Mouse (Mus musculus) hindbrain, postnatal 0 days (tissue): ENCODE measurements around the gene Anpep. TPM values are rescaled to one million over a fixed set of nuclear protein-coding genes. Genes with fewer than 3 reads are reported as not detected.
A peak's percentile ranks its signal among the peaks of the same experiment; 100 is the strongest.

Experiments used
- ATAC-seq: fragments of 200-750 bp; cut with Nextera tagmentation; 2 replicates; pipeline ENCODE4 v1.8.0; 2017; ENCODE audit warnings: mild to moderate bottlenecking, moderate TSS enrichment, moderate library complexity
- DNase-seq: peaks from one replicate; pipeline ENCODE4 v3.0.0-alpha.2; 2015; ENCODE audit warnings: low spot score
- H3K27ac ChIP-seq: fragments of 300-500 bp; sonication (generic); 2 replicates; pipeline ENCODE4 v1.5.1; 2014; ENCODE audit warnings: mild to moderate bottlenecking
- H3K27me3 ChIP-seq: fragments of 300-500 bp; sonication (generic); 2 replicates; pipeline ENCODE4 v1.6.1; 2014; ENCODE audit warnings: low read length, mixed read lengths; ENCODE audit not compliant: insufficient read depth
- H3K36me3 ChIP-seq: fragments of 300-500 bp; sonication (generic); 2 replicates; pipeline ENCODE4 v1.6.1; 2014; ENCODE audit warnings: low read length, mixed read lengths; ENCODE audit not compliant: insufficient read depth
- H3K4me1 ChIP-seq: fragments of 300-500 bp; sonication (generic); 2 replicates; pipeline ENCODE4 v1.6.1; 2014; ENCODE audit warnings: antibody characterized with exemption, low read length, mixed read lengths; ENCODE audit not compliant: insufficient read depth
- H3K4me2 ChIP-seq: fragments of 300-500 bp; sonication (generic); 2 replicates; pipeline ENCODE4 v1.6.1; 2014; ENCODE audit warnings: low read depth, mild to moderate bottlenecking, low read length, moderate library complexity, mixed read lengths
- H3K4me3 ChIP-seq: fragments of 300-500 bp; sonication (generic); 2 replicates; pipeline ENCODE4 v1.5.1; 2014; ENCODE audit warnings: low read length
- H3K9ac ChIP-seq: fragments of 300-500 bp; sonication (generic); replicated peaks from 2 replicates; pipeline ENCODE4 v1.6.1; 2014; ENCODE audit warnings: mild to moderate bottlenecking, low read length, moderate library complexity, mixed read lengths
- H3K9me3 ChIP-seq: fragments of 300-500 bp; sonication (generic); 2 replicates; pipeline ENCODE4 v1.6.1; 2016; ENCODE audit warnings: low read length, mixed read lengths
- CTCF ChIP-seq: IDR thresholded peaks from 2 replicates; pipeline ENCODE4 v1.5.1; 2016; ENCODE audit warnings: antibody characterized with exemption, control low read depth, low read depth
- WGBS: fragments of 180-500 bp; shearing (Covaris S2); extraction: QIAGEN DNeasy Blood & Tissue Kit; methylation state at CpG from one replicate; pipeline ENCODE4 v1.1.7; 2014; 5-methylcytosine and 5-hydroxymethylcytosine counted together
- polyA plus RNA-seq: library from polyadenylated mRNA; unstranded; fragments of >200 nt; fragmentation: Nextera tagmentation; extraction: Ambion mirVana; gene quantifications from 2 replicates; pipeline ENCODE4 v1.2.1, GENCODE M21; 2015
- total RNA-seq: library from RNA; depleted of rRNA; stranded (reverse); fragments of >200 nt; gene quantifications from 2 replicates; pipeline ENCODE4 v1.2.3, GENCODE M21; 2014

Gene Anpep
- total and polyA plus RNA-seq, 2 experiments from 2014 or later = 3.7 to 4.1 TPM

DNA sequence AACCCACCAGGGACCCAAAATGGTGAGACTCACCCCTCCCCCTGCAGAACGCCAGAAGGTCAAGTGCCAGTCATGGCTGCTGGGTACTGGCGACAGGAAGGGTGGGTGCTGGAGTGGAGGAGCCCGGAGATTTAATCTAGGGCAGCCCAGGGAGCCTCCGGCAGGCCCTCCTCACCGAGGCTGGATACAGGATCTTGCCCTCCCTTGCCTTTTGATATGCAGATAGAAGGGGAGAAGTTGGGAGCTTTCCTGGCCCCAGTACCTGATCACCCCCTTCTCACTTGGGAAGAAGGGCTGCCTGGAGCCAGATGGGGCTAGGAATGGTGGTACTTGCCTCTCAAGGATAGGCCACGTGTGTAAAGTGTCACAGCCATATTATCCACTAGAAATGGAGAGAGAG is 42.5 kb downstream of the Anpep start:
- Histone ChIP-seq H3K4me2 (no peak overlapping the region), H3K4me3 (no peak overlapping the region), H3K9me3 (no peaks in the 10 kb centered on the region), H3K27me3 (no peaks in the 10 kb centered on the region), H3K36me3 (no peaks in the 10 kb centered on the region), H3K4me1 (no peaks in the 10 kb centered on the region), H3K27ac (no peak overlapping the region), H3K9ac (no peak overlapping the region)
- 4% methylated on average over 6 of the region's 6 CpGs for WGBS
- DNase-seq (no peak), ATAC-seq (no peak)
- no peak for TF ChIP-seq CTCF

GRCm38 (mm10) chr7:79813409-79813808 is 47.5 kb downstream of the Anpep start:
- WGBS = 87% methylated on average over 1 of the region's 1 CpGs
- Histone ChIP-seq H3K4me2 (no peak overlapping the region), H3K9ac (no peak overlapping the region), H3K9me3 (no peaks in the 10 kb centered on the region), H3K4me3 (no peak overlapping the region), H3K27ac (no peak overlapping the region), H3K27me3 (no peaks in the 10 kb centered on the region), H3K36me3 (no peaks in the 10 kb centered on the region), H3K4me1 (peaks cover 4% of the 10 kb centered on the region; the same call in 1 of the 2 replicates)
- no peak for TF ChIP-seq CTCF
- DNase-seq (no peak), ATAC-seq (no peak)

GRCm38 (mm10) chr7:79810611-79811506 is 50.0 kb downstream of the Anpep start, which contains the start of gene Mesp2:
TSS of gene Mesp2 (plus strand) at chr7:79810727.
- Histone ChIP-seq H3K9ac (peak within 1 kb of the TSS; percentile 44), H3K4me2 (peak within 1 kb of the TSS; percentile 53), H3K4me3 (peak within 1 kb of the TSS; percentile 31), H3K9me3 (no peaks in the 10 kb centered on the region), H3K4me1 (peaks cover 4% of the 10 kb centered on the region; the same call in 1 of the 2 replicates), H3K36me3 (no peaks in the 10 kb centered on the region), H3K27me3 (no peaks in the 10 kb centered on the region), H3K27ac (no peak within 1 kb of the TSS)
- DNase-seq = peak; percentile 90
- peak; percentile 78 for ATAC-seq
- WGBS = 20% methylated on average over 71 of the region's 71 CpGs
- TF ChIP-seq CTCF = 0 out of 2 replicates have a peak, but pooled peaks have one; percentile 14

- H3K9me3 ChIP-seq = no peaks in the 10 kb centered on the region
- H3K4me3 ChIP-seq = no peak overlapping the region
- no peak for ATAC-seq
- WGBS = 82% methylated on average over 7 of the region's 7 CpGs
- DNase-seq = no peak
- H3K4me1 ChIP-seq = peaks cover 4% of the 10 kb centered on the region; the same call in 1 of the 2 replicates
- H3K9ac ChIP-seq = no peak overlapping the region
- H3K4me2 ChIP-seq = no peak overlapping the region
- no peaks in the 10 kb centered on the region for H3K36me3 ChIP-seq
- no peak for TF ChIP-seq CTCF
- H3K27ac ChIP-seq = no peak overlapping the region
- H3K27me3 ChIP-seq = no peaks in the 10 kb centered on the region
Observed at GRCm38 (mm10) chr7:79808561-79808960, 52.3 kb downstream of the Anpep start.

DNA sequence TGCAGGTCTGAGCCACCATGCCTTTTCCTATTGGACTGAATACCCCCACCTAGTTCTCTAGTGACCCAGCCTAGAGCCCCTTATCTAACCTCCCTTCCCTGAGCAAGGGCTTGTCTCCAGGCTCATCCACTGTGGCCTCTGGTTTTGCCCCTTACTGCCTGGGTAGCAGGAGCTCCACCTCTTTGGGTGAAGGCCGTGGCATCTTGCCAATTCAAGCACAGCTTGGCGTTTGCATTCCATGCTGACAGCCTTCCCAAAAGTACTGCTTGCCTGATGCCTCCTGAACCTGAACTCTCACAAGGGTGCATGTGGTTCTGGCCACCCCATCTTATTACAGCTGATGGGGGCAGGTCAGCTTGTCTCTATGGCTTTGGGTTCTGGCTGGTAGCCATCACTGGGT is 57.0 kb downstream of the Anpep start:
- no peaks in the 10 kb centered on the region for H3K36me3 ChIP-seq
- TF ChIP-seq CTCF = no peak
- no peaks in the 10 kb centered on the region for H3K4me1 ChIP-seq
- no peaks in the 10 kb centered on the region for H3K9me3 ChIP-seq
- H3K27ac ChIP-seq = no peak overlapping the region
- WGBS = 53% methylated on average over 2 of the region's 2 CpGs
- no peak for ATAC-seq
- no peaks in the 10 kb centered on the region for H3K27me3 ChIP-seq
- H3K4me2 ChIP-seq = no peak overlapping the region
- DNase-seq = no peak
- H3K4me3 ChIP-seq = no peak overlapping the region
- no peak overlapping the region for H3K9ac ChIP-seq

- Histone ChIP-seq H3K4me1 (no peaks in the 10 kb centered on the region), H3K27me3 (no peaks in the 10 kb centered on the region), H3K4me2 (no peak overlapping the region), H3K27ac (no peak overlapping the region), H3K9me3 (no peaks in the 10 kb centered on the region), H3K36me3 (no peaks in the 10 kb centered on the region), H3K4me3 (no peak overlapping the region), H3K9ac (no peak overlapping the region)
- TF ChIP-seq CTCF = no peak
- 70% methylated on average over 5 of the region's 5 CpGs for WGBS
- ATAC-seq (no peak), DNase-seq (no peak)
Observed at GRCm38 (mm10) chr7:79802037-79802436, 58.8 kb downstream of the Anpep start.

DNA sequence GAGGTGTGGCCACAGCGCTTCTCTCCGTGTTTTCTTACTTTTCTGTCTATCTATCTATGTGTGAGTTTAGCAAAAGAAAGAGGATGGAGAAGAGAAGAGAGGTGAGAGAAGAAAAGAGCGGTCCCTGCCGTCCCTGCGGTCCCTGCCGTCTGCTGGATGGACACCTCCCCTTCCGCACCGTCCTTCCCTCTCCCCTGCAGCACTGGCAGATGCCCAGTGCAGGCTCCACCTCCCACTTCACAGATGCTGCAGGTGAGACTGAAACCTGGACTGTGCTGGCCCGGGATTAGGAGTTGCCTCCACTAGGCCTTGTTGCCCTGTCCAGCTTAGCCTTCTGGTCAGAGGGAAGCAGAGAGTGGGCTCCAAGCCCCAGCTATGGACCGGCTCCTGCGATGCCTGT is 59.5 kb downstream of the Anpep start:
- WGBS = 81% methylated on average over 11 of the region's 11 CpGs
- no peak for ATAC-seq
- Histone ChIP-seq H3K9ac (no peak overlapping the region), H3K4me1 (no peaks in the 10 kb centered on the region), H3K27me3 (no peaks in the 10 kb centered on the region), H3K4me2 (no peak overlapping the region), H3K27ac (no peak overlapping the region), H3K36me3 (no peaks in the 10 kb centered on the region), H3K4me3 (no peak overlapping the region), H3K9me3 (no peaks in the 10 kb centered on the region)
- DNase-seq = no peak
- no peak for TF ChIP-seq CTCF
